Mouse (Mus musculus) T-helper 2 cell (primary cell): ENCODE data around the gene Crcp.

Source experiments
- in situ Hi-C: fragments of 300-600 bp; cut with MboI, MseI; formaldehyde crosslinking; loops from one replicate; pipeline ENCODE4 v1.15.1; 2025; ENCODE audit warnings: high pct_unique_total_duplicates

Crcp gene

DNA sequence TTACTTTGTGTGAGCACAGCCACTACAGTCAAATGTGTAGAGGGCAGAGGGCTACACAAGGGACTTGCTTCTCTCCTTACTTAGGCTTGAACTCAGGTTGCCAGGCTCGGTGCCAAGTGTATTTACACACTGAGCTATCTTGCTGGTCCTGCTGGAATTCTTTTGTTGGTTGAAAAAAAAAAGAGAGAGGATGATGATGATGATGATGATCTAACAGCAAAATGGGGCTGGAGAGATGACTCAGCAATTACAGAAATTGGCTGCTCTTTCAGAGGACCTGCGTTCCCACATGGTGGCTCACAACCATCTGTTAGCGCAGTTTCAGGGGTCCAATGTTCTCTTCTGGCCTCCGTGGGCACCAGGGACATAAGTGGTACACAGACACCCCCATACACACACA, 59.5 kb downstream of the Crcp start:
- in situ Hi-C loops = no loop called here

DNA sequence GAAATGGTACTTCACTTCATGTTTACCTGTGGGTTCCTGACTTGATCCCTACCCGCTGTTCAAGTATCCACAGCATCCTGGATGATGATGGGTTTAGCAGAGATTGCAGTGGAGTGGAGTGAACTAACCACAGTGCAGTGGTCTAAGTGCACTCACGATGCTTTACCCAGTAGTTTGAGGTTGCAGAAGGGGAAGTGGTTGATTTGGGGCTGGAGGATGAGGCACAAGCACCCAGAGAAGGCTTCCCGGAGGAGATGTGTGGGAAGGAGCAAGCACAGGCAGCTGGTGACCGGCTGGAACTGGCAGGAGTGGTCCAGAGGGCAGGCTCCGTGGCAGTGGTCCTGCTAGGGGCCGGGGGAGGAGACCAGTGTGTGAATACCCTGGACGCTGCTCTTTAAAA, 60.1 kb downstream of the Crcp start:
- in situ Hi-C loops = no loop called here

DNA sequence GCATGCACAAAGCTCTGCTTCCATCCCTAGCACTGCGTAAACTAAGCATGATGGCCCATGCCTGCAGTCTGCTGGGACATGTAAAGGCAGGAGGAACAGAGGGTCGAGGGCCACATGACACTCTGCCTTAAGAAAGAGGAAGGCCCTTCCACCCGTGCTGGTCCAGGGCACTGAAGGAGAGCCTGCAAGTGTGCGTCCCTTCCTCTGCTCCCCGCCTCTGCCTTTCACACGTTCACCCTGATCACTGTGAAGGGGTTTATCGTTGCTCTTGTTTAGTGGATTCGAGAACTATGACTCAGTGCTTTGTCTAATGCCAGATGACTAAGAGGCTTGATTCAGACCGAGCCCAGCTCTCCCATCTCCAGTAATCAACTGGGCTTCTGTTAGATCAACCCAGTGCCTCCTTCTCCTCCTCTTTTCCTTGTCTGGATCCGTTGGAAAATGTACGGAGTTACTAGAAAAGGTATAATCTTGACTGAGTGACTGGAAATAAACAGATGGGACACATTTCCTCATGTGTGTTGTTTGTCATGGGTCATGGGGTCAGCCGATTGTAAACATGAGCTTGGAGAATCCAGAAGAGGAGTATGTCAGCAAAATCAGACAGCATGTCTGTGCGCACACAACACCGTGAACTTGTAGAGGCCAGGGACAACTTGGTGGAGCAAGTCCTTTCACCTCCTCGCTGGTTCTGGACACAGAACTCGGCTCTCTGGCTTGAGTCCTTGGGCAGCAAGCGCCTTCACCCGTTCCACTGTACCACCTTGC, 60.7 kb downstream of the Crcp start:
- in situ Hi-C loops = no loop called here

DNA sequence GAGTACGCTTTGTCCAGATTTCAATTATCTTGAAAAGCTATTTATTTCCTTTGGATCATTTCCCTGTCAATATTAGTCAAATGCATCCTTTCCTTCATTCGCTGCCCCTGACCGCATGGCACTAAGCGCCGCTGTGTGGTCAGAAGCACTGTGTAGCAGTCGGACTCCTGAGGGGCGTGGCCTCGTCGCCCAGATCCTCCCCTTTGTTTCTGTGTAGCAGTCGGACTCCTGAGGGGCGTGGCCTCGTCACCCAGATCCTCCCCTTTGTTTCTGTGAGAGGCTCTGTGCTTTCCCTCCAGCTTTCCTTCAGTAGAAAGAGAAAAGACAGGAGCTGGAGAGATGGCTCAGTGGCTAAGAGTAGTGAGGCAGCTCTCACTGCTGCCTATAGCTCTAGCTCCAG, 67.7 kb downstream of the Crcp start:
- in situ Hi-C loops = no loop called here

DNA sequence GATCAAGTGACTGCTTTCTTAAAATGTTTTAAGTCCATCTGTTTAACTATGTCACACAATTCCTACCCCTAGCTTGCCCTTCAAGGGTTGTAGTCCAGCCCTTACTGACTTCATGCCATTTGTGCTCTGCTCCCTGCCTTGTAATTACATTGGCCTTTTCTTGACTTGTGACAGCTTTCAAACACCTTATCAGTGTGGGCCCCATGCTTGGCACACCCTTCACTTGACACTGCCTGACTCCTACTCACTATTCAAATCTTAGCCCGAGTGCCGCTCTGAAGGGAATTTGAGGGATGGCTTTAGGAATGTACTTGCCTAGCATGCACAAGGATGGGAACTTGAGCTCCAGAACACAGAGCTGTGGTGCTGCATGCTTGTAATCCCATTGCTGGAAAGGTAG, 68.7 kb downstream of the Crcp start:
- in situ Hi-C loops = no loop called here

DNA sequence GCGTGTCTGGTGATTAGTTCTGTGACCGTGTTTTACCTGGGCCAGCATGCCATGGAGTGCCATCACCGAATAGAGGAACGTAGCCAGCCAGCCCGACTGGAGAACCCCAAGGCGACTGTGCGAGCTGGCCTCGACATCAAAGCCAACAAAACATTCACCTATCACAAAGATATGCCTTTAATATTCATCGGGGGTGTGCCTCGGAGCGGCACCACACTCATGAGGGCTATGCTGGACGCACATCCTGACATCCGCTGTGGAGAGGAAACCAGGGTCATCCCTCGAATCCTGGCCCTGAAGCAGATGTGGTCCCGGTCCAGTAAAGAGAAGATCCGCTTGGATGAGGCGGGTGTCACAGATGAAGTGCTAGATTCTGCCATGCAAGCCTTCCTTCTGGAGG, 72.6 kb downstream of the Crcp start:
- in situ Hi-C loops = no loop called here

DNA sequence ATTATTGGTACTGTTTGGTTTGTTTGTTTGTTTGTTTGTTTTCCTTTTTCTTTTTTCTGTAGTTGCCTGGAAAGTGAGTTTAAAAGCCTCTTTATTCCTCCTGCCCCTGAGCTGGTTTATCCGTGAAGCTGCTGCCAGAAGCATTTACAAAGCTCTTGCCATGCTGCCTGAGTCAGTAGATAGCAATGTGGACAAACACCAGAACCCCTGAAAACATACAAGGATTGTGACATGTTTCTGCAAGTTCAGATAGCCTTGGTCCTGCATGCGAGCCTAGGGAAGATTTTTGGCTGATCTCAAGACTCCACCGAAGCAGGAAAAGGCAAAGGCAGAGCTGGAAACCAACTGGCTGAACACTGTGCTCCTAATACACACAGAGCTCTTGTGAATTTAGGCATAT, 80.3 kb downstream of the Crcp start:
- in situ Hi-C loops = no loop called here
